Mouse (Mus musculus) adrenal gland, adult 2 months (tissue): ENCODE results near the gene Myh9. TPM values are rescaled to one million over a fixed set of nuclear protein-coding genes. Genes with fewer than 3 reads are reported as not detected.
A peak's percentile ranks its signal among the peaks of the same experiment; 100 is the strongest.

Experiments
- DNase-seq: peaks from one replicate; pipeline ENCODE4 v3.0.0; 2021
- polyA plus RNA-seq: library from polyadenylated mRNA; depleted of rRNA; stranded (reverse); fragments of >200 nt; gene quantifications from 2 replicates; pipeline ENCODE4 v1.2.3, GENCODE M21; 2012
- total RNA-seq, 2 experiments: library from RNA; stranded (reverse); gene quantifications; 2 replicates each; pipeline ENCODE4 v1.2.3; 2021

The Myh9 gene
- total and polyA plus RNA-seq, 3 experiments: 51.9 to 306 (median 280) TPM

GRCm38 (mm10) chr15:77789186-77789585 is 52.8 kb downstream of the Myh9 start:
- DNase-seq: no peak

- DNase-seq: no peak
Measured at GRCm38 (mm10) chr15:77788356-77788755, 53.6 kb downstream of the Myh9 start.

- peak; percentile 54 for DNase-seq
Measured at GRCm38 (mm10) chr15:77785807-77786206, 56.2 kb downstream of the Myh9 start.

GRCm38 (mm10) chr15:77784039-77784824 is 57.7 kb downstream of the Myh9 start:
- DNase-seq: no peak

- no peak for DNase-seq
Measured at GRCm38 (mm10) chr15:77782449-77783014, 59.4 kb downstream of the Myh9 start.

- peak; percentile 78 for DNase-seq
Measured at GRCm38 (mm10) chr15:77775186-77775963, 66.6 kb downstream of the Myh9 start.

- DNase-seq: no peak
Measured at GRCm38 (mm10) chr15:77774303-77774702, 67.7 kb downstream of the Myh9 start.

- DNase-seq: no peak
Measured at GRCm38 (mm10) chr15:77773099-77773915, 68.7 kb downstream of the Myh9 start.

GRCm38 (mm10) chr15:77770942-77771341 is 71.0 kb downstream of the Myh9 start:
- no peak for DNase-seq

GRCm38 (mm10) chr15:77770341-77770740 is 71.6 kb downstream of the Myh9 start:
- no peak for DNase-seq

GRCm38 (mm10) chr15:77766981-77767380 is 75.0 kb downstream of the Myh9 start:
- no peak for DNase-seq

GRCm38 (mm10) chr15:77765484-77766093 is 76.4 kb downstream of the Myh9 start:
- DNase-seq: no peak

GRCm38 (mm10) chr15:77764391-77765006 is 77.5 kb downstream of the Myh9 start:
- DNase-seq: peak; percentile 66

- DNase-seq: peak; percentile 74
Measured at GRCm38 (mm10) chr15:77763702-77764101, 78.3 kb downstream of the Myh9 start.

GRCm38 (mm10) chr15:77763050-77763449 is 78.9 kb downstream of the Myh9 start:
- peak; percentile 41 for DNase-seq

GRCm38 (mm10) chr15:77761561-77762380 is 80.2 kb downstream of the Myh9 start:
- peak; percentile 70 for DNase-seq

- DNase-seq: peak; percentile 87
Measured at GRCm38 (mm10) chr15:77761083-77761482, 80.9 kb downstream of the Myh9 start.

- DNase-seq: no peak
Measured at GRCm38 (mm10) chr15:77760037-77760436, 81.9 kb downstream of the Myh9 start.

GRCm38 (mm10) chr15:77757586-77758226 is 84.3 kb downstream of the Myh9 start:
- no peak for DNase-seq

- peak; percentile 66 for DNase-seq
Measured at GRCm38 (mm10) chr15:77756848-77757247, 85.1 kb downstream of the Myh9 start, which contains the start of gene Apol8. TSS of gene Apol8 (minus strand) at chr15:77757003.
